Mouse (Mus musculus) thymus, adult 2 months (tissue): ENCODE data around the gene Ptpn21.

Experiments
- CTCF ChIP-seq: fragments of 200-500 bp; IDR thresholded peaks from 2 replicates; pipeline ENCODE4 v1.5.1; 2012; ENCODE audit warnings: mild to moderate bottlenecking, control low read depth, low read length, moderate library complexity, borderline replicate concordance; ENCODE audit not compliant: control insufficient read depth, poor library complexity, insufficient read depth; ENCODE audit errors: extremely low read depth
- POLR2A ChIP-seq: fragments of 200-500 bp; IDR thresholded peaks from 2 replicates; pipeline ENCODE4 v1.6.1; 2012; ENCODE audit warnings: mild to moderate bottlenecking, low read length, control low read depth, moderate library complexity; ENCODE audit not compliant: control insufficient read depth, poor library complexity, insufficient read depth; ENCODE audit errors: extremely low read depth

- TF ChIP-seq CTCF, result no peak
- TF ChIP-seq POLR2A, result no peak
Observed at GRCm38 (mm10) chr12:98712819-98713218, 24.4 kb downstream of the Ptpn21 start.
